8 mouse cellular contexts compared by ENCODE assay signal in the genomic region with DNA sequence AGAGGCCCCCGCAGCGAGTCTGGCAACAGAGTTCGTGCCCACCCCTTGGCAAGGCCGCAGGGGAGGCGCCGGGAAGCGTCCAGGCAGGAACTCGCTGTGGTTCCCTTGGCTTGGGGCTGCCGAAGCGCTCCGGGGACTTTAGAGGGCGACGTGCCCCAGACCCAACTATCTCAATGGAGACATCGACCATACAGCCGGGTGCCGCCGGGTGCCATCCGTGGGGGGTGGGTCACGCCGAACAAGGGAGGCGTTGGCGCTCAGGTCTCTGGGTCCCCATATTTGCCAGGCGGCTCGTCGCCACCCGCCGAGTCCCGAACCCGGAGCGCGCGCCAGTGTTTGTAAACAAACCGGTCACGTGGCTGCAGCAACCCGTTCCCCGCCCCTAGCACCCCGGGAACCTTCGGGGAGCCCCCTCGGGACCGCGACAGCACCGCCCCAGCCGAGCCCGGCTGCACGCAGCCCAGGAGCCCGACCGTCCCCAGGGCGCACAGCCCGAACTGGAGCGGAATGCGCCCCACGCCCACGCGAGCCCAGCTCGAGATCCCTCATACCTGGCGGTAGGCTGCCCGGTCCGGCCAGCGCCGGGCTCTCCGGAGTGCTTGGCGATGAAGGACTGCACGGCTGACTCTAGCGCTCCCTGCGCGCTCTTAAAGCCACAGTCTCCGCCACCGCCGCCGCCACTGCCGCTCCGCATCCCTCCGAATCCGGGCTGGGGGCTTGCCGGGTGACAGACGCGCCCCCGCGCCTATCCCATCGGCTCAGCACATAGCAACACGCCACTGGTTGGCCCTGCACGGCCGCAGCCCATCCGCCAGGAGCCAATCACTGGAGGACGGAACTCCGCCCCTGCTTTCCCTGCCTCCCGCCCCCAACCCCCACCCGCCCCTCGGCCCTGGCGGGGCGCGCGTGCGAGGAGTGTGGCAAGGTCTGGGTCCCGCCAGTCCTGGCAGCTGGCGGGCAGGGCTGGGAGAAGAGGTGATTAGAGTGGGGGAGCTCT. TPM values are rescaled to one million over a fixed set of nuclear protein-coding genes. Genes with fewer than 3 reads are reported as not detected.
DNase-seq lines count a peak whose midpoint lies in the region; ATAC-seq and TF ChIP-seq lines count a peak whose summit lies in the region.

A gene (minus strand): TSS at position 667 of the 997 bp plus-strand sequence.

- under 1% methylated on average over 44 of the region's 96 CpGs for WGBS in embryonic facial prominence, embryonic 14.5 days
- under 1% methylated on average over 96 of the region's 96 CpGs for WGBS in heart, embryonic 10.5 days
- WGBS in kidney, embryonic 14.5 days = under 1% methylated on average over 88 of the region's 96 CpGs
- under 1% methylated on average over 96 of the region's 96 CpGs for WGBS in limb, embryonic 15.5 days
- WGBS in midbrain, postnatal 0 days = under 1% methylated on average over 95 of the region's 96 CpGs

- no peaks in the 10 kb centered on the region for H3K36me3 ChIP-seq in embryonic facial prominence, embryonic 14.5 days (ENCODE audit: control insufficient read depth, insufficient read depth, low read length)
- H3K36me3 ChIP-seq in heart, embryonic 10.5 days = peaks cover 6% of the 10 kb centered on the region; the same call in 1 of the 2 replicates
- 0 out of 2 replicates have a peak, but pooled peaks cover 2% of the 10 kb centered on the region for H3K36me3 ChIP-seq in kidney, embryonic 14.5 days (ENCODE audit: control insufficient read depth, insufficient read depth, low read length)
- H3K36me3 ChIP-seq in limb, embryonic 15.5 days = no peaks in the 10 kb centered on the region
- no peaks in the 10 kb centered on the region for H3K36me3 ChIP-seq in midbrain, postnatal 0 days (ENCODE audit: insufficient read depth, low read length)

- peak within 1 kb of the TSS; percentile 73 for H3K4me2 ChIP-seq in embryonic facial prominence, embryonic 14.5 days (ENCODE audit: low read depth, low read length)
- H3K4me2 ChIP-seq in kidney, embryonic 14.5 days (replicated peaks; ENCODE audit: low read depth, low read length) = peak within 1 kb of the TSS; percentile 63
- peak within 1 kb of the TSS; percentile 88 for H3K4me2 ChIP-seq in limb, embryonic 15.5 days
- peak within 1 kb of the TSS; percentile 82 for H3K4me2 ChIP-seq in midbrain, postnatal 0 days (ENCODE audit: low read depth, low read length, poor library complexity, severe bottlenecking)

- peak within 1 kb of the TSS; percentile 90 for H3K27ac ChIP-seq in embryonic facial prominence, embryonic 14.5 days (replicated peaks; ENCODE audit: low read depth, low read length)
- H3K27ac ChIP-seq in heart, embryonic 10.5 days = peak within 1 kb of the TSS; percentile 96
- H3K27ac ChIP-seq in kidney, embryonic 14.5 days (ENCODE audit: low read depth, low read length) = peak within 1 kb of the TSS; percentile 85
- H3K27ac ChIP-seq in limb, embryonic 15.5 days = peak within 1 kb of the TSS; percentile 92
- peak within 1 kb of the TSS; percentile 70 for H3K27ac ChIP-seq in midbrain, postnatal 0 days (ENCODE audit: low read depth, low read length)

- H3K4me3 ChIP-seq in embryonic facial prominence, embryonic 14.5 days (ENCODE audit: low read depth, low read length) = peak within 1 kb of the TSS; percentile 88
- peak within 1 kb of the TSS; percentile 99 for H3K4me3 ChIP-seq in heart, embryonic 10.5 days
- peak within 1 kb of the TSS; percentile 94 for H3K4me3 ChIP-seq in kidney, embryonic 14.5 days (ENCODE audit: low read length)
- H3K4me3 ChIP-seq in limb, embryonic 15.5 days = peak within 1 kb of the TSS; percentile 98
- peak within 1 kb of the TSS; percentile 92 for H3K4me3 ChIP-seq in midbrain, postnatal 0 days (ENCODE audit: low read depth, low read length)

- H3K4me1 ChIP-seq in embryonic facial prominence, embryonic 14.5 days (ENCODE audit: control insufficient read depth, insufficient read depth, low read length) = peaks cover 15% of the 10 kb centered on the region
- H3K4me1 ChIP-seq in heart, embryonic 10.5 days = peaks cover 59% of the 10 kb centered on the region
- peaks cover 30% of the 10 kb centered on the region for H3K4me1 ChIP-seq in kidney, embryonic 14.5 days (ENCODE audit: control insufficient read depth, insufficient read depth, low read length)
- H3K4me1 ChIP-seq in limb, embryonic 15.5 days = peaks cover 30% of the 10 kb centered on the region
- H3K4me1 ChIP-seq in midbrain, postnatal 0 days (ENCODE audit: insufficient read depth, low read length) = peaks cover 5% of the 10 kb centered on the region; the same call in 1 of the 2 replicates

- DNase-seq in A20 (ENCODE audit: low read depth, low spot score) = peak; percentile 95
- DNase-seq in adrenal gland, postnatal 4 days (ENCODE audit: low spot score in 2 of 2) = peak; percentile 88 to 93
- peak; percentile 99 for DNase-seq in embryonic facial prominence, embryonic 14.5 days (ENCODE audit: low spot score)
- DNase-seq in heart, embryonic 10.5 days (ENCODE audit: low spot score) = peak; percentile 99
- peak; percentile 97 for DNase-seq in midbrain, postnatal 0 days (ENCODE audit: low spot score)
- peak; percentile 64 to 86 for DNase-seq in spleen, postnatal 10 days (ENCODE audit: low spot score in 2 of 2)

- TF ChIP-seq CTCF in midbrain, postnatal 0 days (IDR thresholded peaks at IDR 0.05) = no peak

- no peaks in the 10 kb centered on the region for H3K9me3 ChIP-seq in embryonic facial prominence, embryonic 14.5 days (ENCODE audit: control insufficient read depth, low read length)
- H3K9me3 ChIP-seq in heart, embryonic 10.5 days = no peaks in the 10 kb centered on the region
- no peaks in the 10 kb centered on the region for H3K9me3 ChIP-seq in kidney, embryonic 14.5 days (ENCODE audit: control insufficient read depth, low read length)
- no peaks in the 10 kb centered on the region for H3K9me3 ChIP-seq in limb, embryonic 15.5 days
- H3K9me3 ChIP-seq in midbrain, postnatal 0 days (ENCODE audit: low read length) = no peaks in the 10 kb centered on the region

- peak; percentile 100 for ATAC-seq in embryonic facial prominence, embryonic 14.5 days (ENCODE audit: low read depth)
- ATAC-seq in kidney, embryonic 14.5 days (ENCODE audit: low FRiP score, low TSS enrichment) = peak; percentile 99
- ATAC-seq in limb, embryonic 15.5 days (ENCODE audit: insufficient number of reproducible peaks, low FRiP score, low TSS enrichment, low read depth) = peak; percentile 99
- peak; percentile 100 for ATAC-seq in midbrain, postnatal 0 days (ENCODE audit: low FRiP score)

- peak within 1 kb of the TSS; percentile 81 for H3K9ac ChIP-seq in embryonic facial prominence, embryonic 14.5 days (ENCODE audit: low read depth, low read length)
- H3K9ac ChIP-seq in kidney, embryonic 14.5 days (ENCODE audit: low read depth, low read length) = peak within 1 kb of the TSS; percentile 83
- peak within 1 kb of the TSS; percentile 81 for H3K9ac ChIP-seq in limb, embryonic 15.5 days
- peak within 1 kb of the TSS; percentile 71 for H3K9ac ChIP-seq in midbrain, postnatal 0 days (replicated peaks; ENCODE audit: low read length, poor library complexity, severe bottlenecking)

- no peaks in the 10 kb centered on the region for H3K27me3 ChIP-seq in embryonic facial prominence, embryonic 14.5 days (replicated peaks; ENCODE audit: control insufficient read depth, insufficient read depth, low read length)
- H3K27me3 ChIP-seq in heart, embryonic 10.5 days (ENCODE audit: insufficient read depth, poor library complexity, severe bottlenecking) = no peaks in the 10 kb centered on the region
- no peaks in the 10 kb centered on the region for H3K27me3 ChIP-seq in kidney, embryonic 14.5 days (ENCODE audit: control insufficient read depth, insufficient read depth, low read length)
- H3K27me3 ChIP-seq in limb, embryonic 15.5 days = no peaks in the 10 kb centered on the region
- H3K27me3 ChIP-seq in midbrain, postnatal 0 days (ENCODE audit: insufficient read depth, low read length) = no peaks in the 10 kb centered on the region

RNA-seq across cellular contexts. Expression of the gene that starts here (rescaled TPM):
- 10 to 100 TPM; 34.4 to 39.5 TPM for total RNA-seq in adrenal gland, postnatal 4 days (2021)
- polyA plus RNA-seq in embryonic facial prominence, embryonic 14.5 days (2014; fragmentation: Nextera tagmentation; extraction: Ambion mirVana) = 7.8 and 8.6 TPM in 2 replicates
- polyA plus RNA-seq in heart, embryonic 10.5 days (2016; fragmentation: Nextera tagmentation; extraction: Ambion mirVana) = 13.0 and 21.5 TPM in 2 replicates
- 7.9 and 9.1 TPM in 2 replicates for polyA plus RNA-seq in kidney, embryonic 14.5 days (2014; fragmentation: Nextera tagmentation; extraction: Ambion mirVana)
- 7.9 and 8.5 TPM in 2 replicates for polyA plus RNA-seq in limb, embryonic 15.5 days (2015; fragmentation: Nextera tagmentation; extraction: Ambion mirVana)
- total RNA-seq in midbrain, postnatal 0 days (2014; rRNA removed) = 5.8 and 6.1 TPM in 2 replicates
- 4.2 and 4.3 TPM in 2 replicates for polyA plus RNA-seq in midbrain, postnatal 0 days (2015; fragmentation: Nextera tagmentation; extraction: Ambion mirVana)

Comparison
In these comparisons a context has a peak if more than half of its experiments do, and no peak if none do; other contexts are left out.
1. Peak in every context shown above with its lines: DNase-seq, ATAC-seq, H3K4me3 ChIP-seq and H3K27ac ChIP-seq.